Mouse (Mus musculus) liver, adult 2 months (tissue): ENCODE data around the gene Scel. TPM values are rescaled to one million over a fixed set of nuclear protein-coding genes. Genes with fewer than 3 reads are reported as not detected.

Experiments used
- DNase-seq: peaks from one replicate; pipeline ENCODE4 v3.0.0-alpha.2; 2011; ENCODE audit warnings: low read depth, low spot score; ENCODE audit errors: extremely low read depth
- H3K27ac ChIP-seq: fragments of 200-500 bp; replicated peaks from 2 replicates; pipeline ENCODE4 v1.5.1; 2012; ENCODE audit warnings: low read depth, mild to moderate bottlenecking, control low read depth, inconsistent platforms, low read length; ENCODE audit not compliant: insufficient read depth
- H3K27me3 ChIP-seq: fragments of 200-500 bp; 2 replicates; pipeline ENCODE4 v1.6.1; 2012; ENCODE audit warnings: mild to moderate bottlenecking, moderate library complexity, low read length, inconsistent platforms; ENCODE audit not compliant: control insufficient read depth, insufficient read depth
- H3K36me3 ChIP-seq: fragments of 200-500 bp; 2 replicates; pipeline ENCODE4 v1.6.1; 2012; ENCODE audit warnings: low read length, inconsistent platforms; ENCODE audit not compliant: control insufficient read depth, insufficient read depth
- H3K4me1 ChIP-seq: fragments of 200-500 bp; 2 replicates; pipeline ENCODE4 v1.6.1; 2011; ENCODE audit warnings: low read length; ENCODE audit not compliant: control insufficient read depth, insufficient read depth
- H3K4me3 ChIP-seq: fragments of 200-500 bp; 2 replicates; pipeline ENCODE4 v1.5.1; 2011; ENCODE audit warnings: low read depth, mild to moderate bottlenecking, control low read depth, low read length, moderate library complexity; ENCODE audit not compliant: insufficient read depth
- H3K79me2 ChIP-seq: fragments of 200-500 bp; 2 replicates; pipeline ENCODE4 v1.6.1; 2012; ENCODE audit warnings: inconsistent platforms, mild to moderate bottlenecking, low read length, moderate library complexity; ENCODE audit not compliant: control insufficient read depth, insufficient read depth
- H3K9ac ChIP-seq: fragments of 200-500 bp; 2 replicates; pipeline ENCODE4 v1.6.1; 2012; ENCODE audit warnings: low read depth, mild to moderate bottlenecking, control low read depth, inconsistent platforms, low read length
- CTCF ChIP-seq: fragments of 200-500 bp; IDR thresholded peaks from 2 replicates; pipeline ENCODE4 v1.5.1; 2011; ENCODE audit warnings: low read depth, low read length, control low read depth
- POLR2A ChIP-seq: fragments of 200-500 bp; IDR thresholded peaks from 2 replicates; pipeline ENCODE4 v1.6.1; 2011; ENCODE audit warnings: low read length, control low read depth; ENCODE audit not compliant: insufficient read depth; ENCODE audit errors: extremely low read depth
- whole genome bisulfite sequencing: fragments of 180-500 bp; shearing (Covaris S2); methylation state at CpG from one replicate; pipeline ENCODE4 v1.1.7; 2018; 5-methylcytosine and 5-hydroxymethylcytosine counted together
- polyA plus RNA-seq: library from polyadenylated mRNA; depleted of rRNA; stranded (reverse); fragments of >200 nt; gene quantifications from 2 replicates; pipeline ENCODE4 v1.2.3, GENCODE M21; 2012
- total RNA-seq: library from RNA; depleted of rRNA; stranded (reverse); fragments of >200 nt; gene quantifications from 2 replicates; pipeline ENCODE4 v1.2.3, GENCODE M21; 2014

The Scel gene
- total and polyA plus RNA-seq, 2 experiments, result not detected

DNA sequence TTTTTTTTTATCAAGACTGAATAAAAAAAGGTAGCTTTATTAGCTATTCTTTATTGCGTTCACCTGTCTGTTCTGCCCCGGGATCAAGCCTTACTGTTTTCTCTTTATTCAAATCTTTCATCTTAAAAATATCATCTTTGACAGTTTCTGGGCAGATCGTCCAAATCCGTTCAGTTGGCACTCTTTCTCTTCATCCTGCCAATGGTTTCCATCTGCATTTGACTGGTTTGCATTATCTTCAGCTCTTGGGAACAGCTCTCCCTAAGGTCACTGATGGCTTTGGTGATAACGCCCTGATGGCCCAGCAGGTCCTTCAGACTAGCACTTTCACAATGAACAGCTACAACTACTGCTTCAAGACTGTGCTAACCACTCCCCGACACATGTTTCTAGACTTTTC is 35.1 kb downstream of the Scel start:
- Histone ChIP-seq H3K4me1 (no peaks in the 10 kb centered on the region), H3K9ac (no peak overlapping the region), H3K79me2 (no peaks in the 10 kb centered on the region), H3K27me3 (no peaks in the 10 kb centered on the region), H3K27ac (no peak overlapping the region), H3K36me3 (no peaks in the 10 kb centered on the region), H3K4me3 (no peak overlapping the region)
- 85% methylated on average over 6 of the region's 6 CpGs for WGBS
- TF ChIP-seq CTCF (no peak), POLR2A (no peak)
- no peak for DNase-seq

DNA sequence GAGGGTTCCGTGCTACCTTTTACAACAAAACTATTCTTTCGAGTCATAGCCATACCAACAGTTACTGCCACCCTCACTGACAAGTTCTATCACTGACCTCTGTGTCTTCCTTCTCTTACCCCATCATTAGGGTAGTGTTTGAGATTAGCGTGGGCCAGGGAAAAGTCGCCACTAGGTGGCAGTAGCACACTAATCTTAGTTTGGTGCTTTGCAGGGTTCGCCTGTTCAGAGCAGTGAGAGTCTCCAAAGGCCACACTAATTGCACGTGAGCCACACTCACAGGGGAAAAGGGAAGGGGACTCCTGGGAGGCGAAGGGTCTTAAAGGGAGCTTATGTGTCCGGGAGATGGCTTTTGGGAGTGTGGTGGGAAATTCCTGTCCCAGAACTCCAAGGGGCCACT is 37.3 kb downstream of the Scel start:
- WGBS, result 12% methylated on average over 8 of the region's 8 CpGs
- H3K4me3 ChIP-seq, result no peak overlapping the region
- DNase-seq, result peak; percentile 46
- H3K9ac ChIP-seq, result no peak overlapping the region
- no peaks in the 10 kb centered on the region for H3K27me3 ChIP-seq
- H3K79me2 ChIP-seq, result no peaks in the 10 kb centered on the region
- H3K36me3 ChIP-seq, result no peaks in the 10 kb centered on the region
- no peak overlapping the region for H3K27ac ChIP-seq
- TF ChIP-seq POLR2A, result no peak
- peak; percentile 66; the same call in 1 of the 2 replicates for TF ChIP-seq CTCF
- H3K4me1 ChIP-seq, result no peaks in the 10 kb centered on the region

DNA sequence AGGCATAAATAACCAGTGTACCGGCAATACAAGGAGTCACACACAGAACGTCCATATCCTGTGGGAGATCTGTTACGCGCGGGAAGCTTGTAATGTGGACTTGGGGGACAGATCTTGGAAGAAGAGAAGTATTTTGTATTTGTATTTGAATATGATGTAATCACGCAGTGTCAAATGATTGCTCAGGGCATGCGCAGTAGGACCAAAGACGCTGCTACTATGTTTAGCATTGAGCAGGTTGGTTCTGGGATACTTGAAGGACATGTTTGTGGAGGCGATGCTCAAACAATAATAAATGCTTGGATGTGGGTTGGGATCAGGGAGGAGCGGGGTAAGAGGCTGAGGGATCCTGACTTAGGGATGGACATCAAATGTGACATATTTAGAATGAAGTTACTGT is 37.8 kb downstream of the Scel start:
- 70% methylated on average over 10 of the region's 10 CpGs for WGBS
- Histone ChIP-seq H3K4me1 (no peaks in the 10 kb centered on the region), H3K27me3 (no peaks in the 10 kb centered on the region), H3K4me3 (no peak overlapping the region), H3K79me2 (no peaks in the 10 kb centered on the region), H3K9ac (no peak overlapping the region), H3K27ac (no peak overlapping the region), H3K36me3 (no peaks in the 10 kb centered on the region)
- TF ChIP-seq CTCF (no peak), POLR2A (no peak)
- DNase-seq, result no peak

DNA sequence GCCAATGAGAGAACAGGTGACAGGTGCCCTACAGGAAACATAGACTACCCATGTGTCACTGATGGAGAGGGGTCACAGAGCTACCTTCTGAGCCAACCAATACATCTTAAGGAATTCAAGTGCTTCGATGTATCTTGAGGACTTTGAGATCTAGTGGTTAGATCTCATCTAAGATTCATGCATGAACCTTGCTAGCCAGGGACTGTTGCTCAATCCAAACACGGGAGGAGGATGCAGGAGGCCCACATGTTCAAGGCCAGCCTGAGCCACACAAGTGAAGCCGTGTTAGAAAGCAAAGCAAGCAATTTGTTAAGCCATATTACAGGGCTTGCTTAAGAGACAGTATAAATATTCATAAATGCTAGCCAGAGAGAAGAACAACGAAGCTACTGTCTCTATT is 38.8 kb downstream of the Scel start:
- TF ChIP-seq POLR2A, result no peak
- TF ChIP-seq CTCF, result no peak
- Histone ChIP-seq H3K27me3 (no peaks in the 10 kb centered on the region), H3K4me1 (no peaks in the 10 kb centered on the region), H3K4me3 (no peak overlapping the region), H3K9ac (no peak overlapping the region), H3K79me2 (no peaks in the 10 kb centered on the region), H3K36me3 (no peaks in the 10 kb centered on the region), H3K27ac (no peak overlapping the region)
- DNase-seq, result no peak
- 61% methylated on average over 4 of the region's 4 CpGs for WGBS

DNA sequence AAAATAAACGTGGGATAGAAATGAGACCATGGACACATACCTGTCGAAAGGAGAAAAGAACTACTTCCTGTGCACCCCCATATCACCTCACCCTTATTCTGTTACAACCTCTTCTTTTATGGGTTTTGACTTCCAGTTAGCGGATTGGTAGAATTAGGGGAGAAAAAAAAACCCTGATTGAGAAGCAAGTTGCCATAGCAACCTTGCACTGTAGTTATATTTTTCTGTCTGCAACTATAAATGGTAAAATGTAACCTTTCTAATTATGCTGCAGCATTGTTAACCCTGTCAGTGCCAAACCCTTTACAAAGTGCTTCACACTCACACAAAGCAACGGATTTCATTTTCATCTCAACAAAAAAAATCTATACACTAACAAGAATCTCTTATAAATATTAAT is 39.2 kb downstream of the Scel start:
- no peaks in the 10 kb centered on the region for H3K79me2 ChIP-seq
- H3K27me3 ChIP-seq, result no peaks in the 10 kb centered on the region
- no peaks in the 10 kb centered on the region for H3K4me1 ChIP-seq
- 74% methylated on average over 4 of the region's 4 CpGs for WGBS
- no peak overlapping the region for H3K4me3 ChIP-seq
- no peak overlapping the region for H3K27ac ChIP-seq
- no peak overlapping the region for H3K9ac ChIP-seq
- no peaks in the 10 kb centered on the region for H3K36me3 ChIP-seq
- no peak for DNase-seq
- TF ChIP-seq POLR2A (no peak), CTCF (no peak)

DNA sequence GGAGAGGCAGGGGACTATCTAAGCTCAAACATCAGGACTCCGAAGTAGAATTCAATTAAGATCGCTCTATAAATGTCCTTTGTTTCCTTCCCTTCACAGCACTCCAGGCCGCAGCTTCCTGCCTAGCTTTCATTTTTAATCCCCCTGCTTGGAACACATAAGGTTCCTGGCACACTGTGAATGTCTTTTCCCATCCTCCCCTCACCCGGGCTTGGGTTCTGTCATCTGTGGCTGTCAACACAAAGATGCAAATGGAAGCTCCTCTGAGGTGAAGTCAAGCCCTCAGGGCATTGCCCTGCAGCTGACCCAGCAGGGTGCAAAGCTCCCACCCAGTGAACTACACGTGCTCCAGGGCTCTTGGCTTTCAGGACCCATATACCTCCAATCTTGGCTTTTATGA is 43.5 kb downstream of the Scel start:
- TF ChIP-seq CTCF (no peak), POLR2A (no peak)
- no peaks in the 10 kb centered on the region for H3K79me2 ChIP-seq
- no peaks in the 10 kb centered on the region for H3K4me1 ChIP-seq
- H3K4me3 ChIP-seq, result no peak overlapping the region
- H3K9ac ChIP-seq, result no peak overlapping the region
- no peaks in the 10 kb centered on the region for H3K27me3 ChIP-seq
- no peaks in the 10 kb centered on the region for H3K36me3 ChIP-seq
- no peak overlapping the region for H3K27ac ChIP-seq
- 54% methylated on average over 5 of the region's 5 CpGs for WGBS
- no peak for DNase-seq
